Mouse (Mus musculus) megakaryocyte, embryonic 14.5 days (primary cell): Measurements from ENCODE around the gene Ints7. TPM values are rescaled to one million over a fixed set of nuclear protein-coding genes. Genes with fewer than 3 reads are reported as not detected.

ENCODE experiments used
- H3K27me3 ChIP-seq: replicated peaks from 2 replicates; pipeline ENCODE3; 2012; ENCODE audit warnings: inconsistent platforms
- H3K36me3 ChIP-seq: replicated peaks from 2 replicates; pipeline ENCODE3; 2012; ENCODE audit warnings: low read length, inconsistent platforms, mixed read lengths
- H3K4me1 ChIP-seq: 2 replicates; pipeline ENCODE4 v1.6.1; 2012; ENCODE audit warnings: inconsistent platforms
- H3K4me3 ChIP-seq: replicated peaks from 2 replicates; pipeline ENCODE3; 2012; ENCODE audit warnings: moderate library complexity, mild to moderate bottlenecking, inconsistent platforms
- H3K9me3 ChIP-seq: 2 replicates; pipeline ENCODE4 v1.6.1; 2012; ENCODE audit warnings: inconsistent platforms
- FLI1 ChIP-seq: IDR thresholded peaks from 2 replicates; pipeline ENCODE4 v1.6.1; 2012; ENCODE audit warnings: low read length, inconsistent platforms, mixed read lengths
- GATA1 ChIP-seq: IDR thresholded peaks from 3 replicates; pipeline ENCODE4 v1.6.1; 2012; ENCODE audit warnings: mixed read lengths, low read length, inconsistent platforms, borderline replicate concordance
- polyA plus RNA-seq: library from polyadenylated mRNA; stranded (reverse); fragments of >175 nt; gene quantifications from 2 replicates; pipeline ENCODE4 v1.2.3, GENCODE M21; 2012; ENCODE audit warnings: low replicate concordance; ENCODE audit not compliant: insufficient read depth

The Ints7 gene
- polyA plus RNA-seq, 1 experiment, result 5.8 TPM

- Histone ChIP-seq H3K9me3 (no peaks in the 10 kb centered on the region), H3K36me3 (peaks cover 57% of the 10 kb centered on the region), H3K4me3 (peak overlapping the region; percentile 71), H3K27me3 (peaks cover 1% of the 10 kb centered on the region), H3K4me1 (peaks cover 39% of the 10 kb centered on the region)
- TF ChIP-seq GATA1 (no peak), FLI1 (no peak)
These were observed 47.4 kb downstream of the Ints7 start for GRCm38 (mm10) chr1:191622801-191623200.

GRCm38 (mm10) chr1:191624492-191624891 lies 49.1 kb downstream of the Ints7 start:
- peaks cover 4% of the 10 kb centered on the region for H3K27me3 ChIP-seq
- H3K9me3 ChIP-seq, result no peaks in the 10 kb centered on the region
- H3K4me1 ChIP-seq, result peaks cover 42% of the 10 kb centered on the region
- no peak for TF ChIP-seq FLI1
- TF ChIP-seq GATA1, result no peak
- peaks cover 40% of the 10 kb centered on the region for H3K36me3 ChIP-seq
- H3K4me3 ChIP-seq, result no peak overlapping the region

DNA sequence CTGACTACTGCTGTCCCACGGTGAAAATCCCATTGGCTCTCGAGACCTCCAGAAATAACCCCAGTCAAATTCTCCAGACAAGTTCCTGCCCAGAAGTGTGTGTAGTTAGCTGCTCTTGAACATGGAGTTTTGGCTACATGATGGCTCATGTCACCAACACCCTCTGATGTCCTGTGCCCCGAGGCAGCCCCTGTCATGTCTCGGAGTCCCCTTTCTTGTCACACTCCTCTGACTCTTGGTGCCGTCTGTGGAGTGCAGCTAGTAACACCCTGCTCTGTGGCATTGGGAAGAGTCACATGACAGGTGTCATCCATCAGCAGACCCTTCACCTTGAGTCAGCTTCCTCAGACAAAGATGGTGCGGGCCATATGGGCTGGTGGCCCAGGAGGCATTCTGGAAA lies 49.6 kb downstream of the Ints7 start:
- H3K4me1 ChIP-seq, result peaks cover 42% of the 10 kb centered on the region
- H3K4me3 ChIP-seq, result peak overlapping the region; percentile 48
- H3K9me3 ChIP-seq, result no peaks in the 10 kb centered on the region
- H3K36me3 ChIP-seq, result peaks cover 35% of the 10 kb centered on the region
- no peak for TF ChIP-seq GATA1
- TF ChIP-seq FLI1, result no peak
- peaks cover 4% of the 10 kb centered on the region for H3K27me3 ChIP-seq

- H3K4me3 ChIP-seq, result no peak overlapping the region
- H3K9me3 ChIP-seq, result no peaks in the 10 kb centered on the region
- H3K27me3 ChIP-seq, result peaks cover 5% of the 10 kb centered on the region
- peaks cover 29% of the 10 kb centered on the region for H3K36me3 ChIP-seq
- TF ChIP-seq FLI1 (no peak), GATA1 (no peak)
- peaks cover 45% of the 10 kb centered on the region for H3K4me1 ChIP-seq
These were observed 50.2 kb downstream of the Ints7 start for GRCm38 (mm10) chr1:191625620-191626019.

GRCm38 (mm10) chr1:191628457-191629169 lies 53.2 kb downstream of the Ints7 start:
- no peak for TF ChIP-seq FLI1
- no peak for TF ChIP-seq GATA1
- no peak overlapping the region for H3K4me3 ChIP-seq
- H3K36me3 ChIP-seq, result peaks cover 4% of the 10 kb centered on the region
- peaks cover 53% of the 10 kb centered on the region for H3K4me1 ChIP-seq
- H3K27me3 ChIP-seq, result peaks cover 16% of the 10 kb centered on the region
- H3K9me3 ChIP-seq, result no peaks in the 10 kb centered on the region

- Histone ChIP-seq H3K4me1 (peaks cover 47% of the 10 kb centered on the region), H3K4me3 (no peak overlapping the region), H3K36me3 (no peaks in the 10 kb centered on the region), H3K27me3 (peaks cover 18% of the 10 kb centered on the region), H3K9me3 (no peaks in the 10 kb centered on the region)
- TF ChIP-seq FLI1 (no peak), GATA1 (no peak)
These were observed 53.8 kb downstream of the Ints7 start for GRCm38 (mm10) chr1:191629170-191629636.

DNA sequence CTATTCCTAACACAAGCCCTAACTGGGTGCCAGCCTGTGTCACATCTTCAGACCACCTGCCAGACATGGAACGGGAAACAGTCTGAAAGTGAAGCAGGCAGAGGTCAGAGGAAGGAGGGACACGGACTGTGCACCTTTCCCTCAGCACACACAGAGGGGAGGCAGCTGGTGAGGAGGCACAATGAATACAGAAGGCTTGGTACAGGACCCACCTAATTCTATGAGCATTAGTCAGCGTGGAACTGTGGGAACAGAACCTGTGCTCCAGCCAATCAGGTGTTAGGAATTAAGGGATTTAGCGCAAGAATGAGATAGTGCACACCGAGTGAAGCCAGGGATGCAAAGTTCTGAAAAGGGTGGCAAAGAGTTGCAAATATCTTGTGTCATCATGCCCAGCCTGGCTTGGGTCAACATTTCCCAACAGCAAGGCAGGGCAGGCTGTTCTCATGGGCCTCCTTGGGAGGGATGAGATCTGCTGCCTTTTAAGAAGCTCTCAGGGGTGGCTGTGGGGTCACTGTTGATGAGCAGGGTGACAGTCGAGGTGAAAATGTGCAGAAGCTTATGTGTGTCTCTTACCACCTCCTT lies 57.2 kb downstream of the Ints7 start:
- TF ChIP-seq GATA1 (no peak), FLI1 (no peak)
- Histone ChIP-seq H3K9me3 (no peaks in the 10 kb centered on the region), H3K36me3 (no peaks in the 10 kb centered on the region), H3K27me3 (peaks cover 27% of the 10 kb centered on the region), H3K4me3 (no peak overlapping the region), H3K4me1 (peaks cover 25% of the 10 kb centered on the region)

DNA sequence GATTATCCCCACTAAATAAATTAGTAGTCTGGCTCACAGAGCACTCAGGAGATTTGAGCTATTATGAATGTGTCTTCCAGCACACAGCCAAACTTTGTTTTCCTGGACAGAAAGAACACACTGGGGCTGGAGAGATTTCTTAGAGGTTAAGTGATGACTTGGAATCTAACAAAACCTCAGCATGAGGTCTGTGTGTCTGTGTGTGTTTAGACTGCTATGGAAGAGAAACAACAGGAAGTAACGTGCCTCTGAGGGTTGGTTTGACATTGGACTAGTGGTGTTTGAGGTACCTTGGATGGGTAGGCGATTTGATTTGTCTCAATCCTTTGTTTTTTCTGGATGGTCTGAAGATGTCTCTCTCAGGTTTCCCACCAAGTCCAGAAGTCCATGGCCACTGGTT lies 58.7 kb downstream of the Ints7 start:
- Histone ChIP-seq H3K4me1 (peaks cover 20% of the 10 kb centered on the region), H3K36me3 (no peaks in the 10 kb centered on the region)

DNA sequence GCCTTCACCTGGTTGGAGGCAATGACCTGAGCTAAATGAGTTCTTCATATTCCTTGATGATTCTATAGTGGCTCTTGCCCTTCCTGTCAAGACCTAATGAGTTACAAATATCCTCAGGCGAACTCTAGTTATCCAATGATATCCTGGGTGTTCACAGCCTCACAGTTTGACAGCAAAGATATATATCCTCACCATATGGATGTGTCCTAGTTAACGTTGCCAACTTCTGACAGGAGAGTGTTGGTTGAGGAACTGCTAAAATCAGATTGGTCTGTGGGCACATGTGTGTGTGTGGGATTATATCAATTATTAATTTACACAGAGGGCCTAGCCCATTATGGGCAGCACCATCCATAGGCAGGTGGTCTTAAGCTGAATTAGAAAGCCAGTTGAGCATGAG lies 63.0 kb downstream of the Ints7 start:
- Histone ChIP-seq H3K4me1 (peaks cover 6% of the 10 kb centered on the region; the same call in 1 of the 2 replicates), H3K36me3 (no peaks in the 10 kb centered on the region)

More for the DNA sequence above, 58.7 kb downstream of the Ints7 start:
- Histone ChIP-seq H3K27me3 (peaks cover 25% of the 10 kb centered on the region), H3K4me3 (no peak overlapping the region), H3K9me3 (no peaks in the 10 kb centered on the region)
- TF ChIP-seq FLI1, result no peak
- TF ChIP-seq GATA1, result no peak

DNA sequence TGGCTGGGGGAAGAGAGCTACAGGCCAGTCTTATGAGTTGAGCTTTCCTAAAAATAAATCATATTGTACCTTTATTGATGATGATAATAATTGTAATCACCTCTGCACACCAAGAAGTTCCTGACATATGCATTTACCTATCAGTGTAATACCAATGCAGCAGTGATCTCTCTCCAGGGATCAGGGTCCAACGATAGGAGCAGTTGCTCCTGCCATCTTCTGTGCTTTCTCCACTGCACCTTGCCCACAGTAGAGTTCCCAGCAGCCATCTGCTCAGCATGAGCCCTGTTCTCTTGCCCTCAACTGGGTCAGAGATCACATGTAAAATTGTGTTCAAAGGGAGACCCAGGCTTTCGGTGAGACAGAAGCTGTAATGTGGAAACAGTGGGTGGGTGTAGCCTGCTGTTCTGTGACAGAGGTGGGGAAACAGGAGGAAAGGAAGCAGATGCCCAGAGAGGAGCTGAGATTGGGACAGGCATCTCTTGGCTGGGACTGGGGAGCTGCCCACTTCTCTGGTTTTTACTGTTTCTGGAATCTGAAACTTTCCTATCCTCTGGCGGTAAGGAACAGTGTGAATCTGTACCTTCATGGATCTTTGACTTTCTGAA lies 63.9 kb downstream of the Ints7 start:
- no peaks in the 10 kb centered on the region for H3K9me3 ChIP-seq
- no peaks in the 10 kb centered on the region for H3K36me3 ChIP-seq
- no peak overlapping the region for H3K4me3 ChIP-seq
- TF ChIP-seq GATA1 (no peak), FLI1 (no peak)
- H3K4me1 ChIP-seq, result peaks cover 6% of the 10 kb centered on the region; the same call in 1 of the 2 replicates
- H3K27me3 ChIP-seq, result peaks cover 28% of the 10 kb centered on the region

More for the DNA sequence above, 63.0 kb downstream of the Ints7 start:
- H3K9me3 ChIP-seq, result no peaks in the 10 kb centered on the region
- TF ChIP-seq GATA1, result no peak
- no peak for TF ChIP-seq FLI1
- H3K4me3 ChIP-seq, result no peak overlapping the region
- peaks cover 30% of the 10 kb centered on the region for H3K27me3 ChIP-seq
